Mouse (Mus musculus) CH12.LX (cell line): Measurements from ENCODE around the gene Slc3a1.

ENCODE experiments used
- CTCF ChIP-seq, 2 experiments: IDR thresholded peaks in 1 of 2; conservative IDR thresholded peaks in 1 of 2; 2 replicates each; pipeline ENCODE4 v1.5.1; 2011 to 2012; ENCODE audit warnings: low read depth in 2 of 2, low read length in 2 of 2, improper control_type of control experiment in 1 of 2, inconsistent platforms in 1 of 2, mild to moderate bottlenecking in 1 of 2, moderate library complexity in 1 of 2
- E2F4 ChIP-seq: IDR thresholded peaks from 2 replicates; pipeline ENCODE4 v1.6.1; 2011; ENCODE audit warnings: low read depth, low read length, improper control_type of control experiment; ENCODE audit not compliant: insufficient replicate concordance
- GABPA ChIP-seq: IDR thresholded peaks from 2 replicates; pipeline ENCODE4 v1.6.1; 2012; ENCODE audit warnings: low read depth, low read length, improper control_type of control experiment, inconsistent platforms; ENCODE audit not compliant: insufficient replicate concordance
- HCFC1 ChIP-seq: IDR thresholded peaks from 2 replicates; pipeline ENCODE4 v1.6.1; 2012; ENCODE audit warnings: low read depth, mild to moderate bottlenecking, inconsistent platforms, low read length, improper control_type of control experiment
- MYC ChIP-seq: IDR thresholded peaks from 2 replicates; pipeline ENCODE4 v1.6.1; 2011; ENCODE audit warnings: low read depth, mild to moderate bottlenecking, improper control_type of control experiment, low read length
- NELFE ChIP-seq: IDR thresholded peaks from 2 replicates; pipeline ENCODE4 v1.6.1; 2011; ENCODE audit warnings: low read depth, low read length, improper control_type of control experiment
- POLR2A ChIP-seq: IDR thresholded peaks from 2 replicates; pipeline ENCODE4 v1.6.1; 2011; ENCODE audit warnings: low read depth, mild to moderate bottlenecking, improper control_type of control experiment, low read length
- RAD21 ChIP-seq: IDR thresholded peaks from 2 replicates; pipeline ENCODE4 v1.6.1; 2011; ENCODE audit warnings: low read depth, mild to moderate bottlenecking, low read length, improper control_type of control experiment, moderate library complexity
- SIN3A ChIP-seq: IDR thresholded peaks from 2 replicates; pipeline ENCODE4 v1.6.1; 2012; ENCODE audit warnings: low read length, improper control_type of control experiment, inconsistent platforms
- SMC3 ChIP-seq: IDR thresholded peaks from 2 replicates; pipeline ENCODE4 v1.6.1; 2011; ENCODE audit warnings: low read depth, low read length, improper control_type of control experiment
- UBTF ChIP-seq: IDR thresholded peaks from 2 replicates; pipeline ENCODE4 v1.6.1; 2012; ENCODE audit warnings: low read depth, mild to moderate bottlenecking, inconsistent platforms, low read length, improper control_type of control experiment, moderate library complexity
- ZMIZ1 ChIP-seq: IDR thresholded peaks from 2 replicates; pipeline ENCODE4 v1.6.1; 2012; ENCODE audit warnings: low read depth, mild to moderate bottlenecking, inconsistent platforms, low read length, improper control_type of control experiment

DNA sequence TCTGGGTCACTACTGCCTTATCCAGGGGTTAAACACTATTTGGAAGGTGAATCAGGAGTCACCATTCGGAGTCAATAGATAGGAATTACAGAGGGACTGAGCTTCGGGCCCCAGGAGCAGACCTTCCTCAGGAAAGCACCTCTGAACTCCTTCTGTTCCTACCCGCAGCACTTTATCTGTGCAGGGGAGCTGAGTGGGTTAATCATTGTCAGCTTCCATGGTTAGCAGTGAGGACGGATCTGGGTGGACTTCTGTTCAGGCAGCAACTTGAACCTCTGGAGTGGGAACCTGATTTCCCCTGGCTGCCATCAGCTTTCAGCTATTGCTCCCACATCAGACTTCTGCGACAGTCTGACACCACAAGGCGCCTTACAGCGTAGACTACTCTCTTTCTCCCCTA, 12.7 kb downstream of the Slc3a1 start:
- TF ChIP-seq SMC3 (no peak), POLR2A (no peak), CTCF (conservative IDR thresholded peaks at IDR 0.05 in 1 of 2, IDR thresholded peaks at IDR 0.05 in 1 of 2; ENCODE audit: low read depth in 2 of 2, low read length in 2 of 2) (no peak), NELFE (no peak), E2F4 (no peak), GABPA (no peak), RAD21 (no peak), MYC (no peak), ZMIZ1 (no peak), HCFC1 (no peak), UBTF (no peak), SIN3A (no peak)
